Mouse (Mus musculus): ENCODE measurements at regions not wholly inside any gene's neighbourhood (a gene's known extent, or its start where the extent isn't known, plus 50 kb on each side); places are given as distances from the start of the nearest gene placed in this dataset.

GRCm38 (mm10) chr2:12023402-12024111, 245.9 kb downstream of the Ankrd16 start:
- H3K4me3 ChIP-seq (ENCODE audit: insufficient read depth, low read depth, low read length) = no peak overlapping the region
- no peaks in the 10 kb centered on the region for H3K79me2 ChIP-seq (ENCODE audit: control insufficient read depth, insufficient read depth, low read length)
- H3K27me3 ChIP-seq (ENCODE audit: control insufficient read depth, insufficient read depth, low read length) = no peaks in the 10 kb centered on the region
- no peak for TF ChIP-seq POLR2A (IDR thresholded peaks at IDR 0.05; ENCODE audit: extremely low read depth, insufficient read depth, low read length)
- no peak for TF ChIP-seq CTCF (IDR thresholded peaks at IDR 0.05; ENCODE audit: low read depth, low read length)
- H3K27ac ChIP-seq (replicated peaks; ENCODE audit: insufficient read depth, low read depth, low read length) = peak overlapping the region; percentile 71
- no peaks in the 10 kb centered on the region; the same call in 1 of the 2 replicates for H3K4me1 ChIP-seq (ENCODE audit: control insufficient read depth, insufficient read depth, low read length)
- H3K9ac ChIP-seq (ENCODE audit: low read depth, low read length) = no peak overlapping the region
- no peaks in the 10 kb centered on the region for H3K36me3 ChIP-seq (ENCODE audit: control insufficient read depth, insufficient read depth, low read length)
- DNase-seq (ENCODE audit: extremely low read depth, low read depth, low spot score) = peak; percentile 28
- 55% methylated on average over 10 of the region's 10 CpGs for WGBS

- Histone ChIP-seq H3K27me3 (ENCODE audit: control insufficient read depth, insufficient read depth, low read length) (no peaks in the 10 kb centered on the region), H3K27ac (replicated peaks; ENCODE audit: insufficient read depth, low read depth, low read length) (no peak overlapping the region), H3K9ac (ENCODE audit: low read depth, low read length) (no peak overlapping the region), H3K4me1 (ENCODE audit: control insufficient read depth, insufficient read depth, low read length) (no peaks in the 10 kb centered on the region; the same call in 1 of the 2 replicates), H3K4me3 (ENCODE audit: insufficient read depth, low read depth, low read length) (no peak overlapping the region), H3K36me3 (ENCODE audit: control insufficient read depth, insufficient read depth, low read length) (no peaks in the 10 kb centered on the region), H3K79me2 (ENCODE audit: control insufficient read depth, insufficient read depth, low read length) (no peaks in the 10 kb centered on the region)
- no peak for DNase-seq (ENCODE audit: extremely low read depth, low read depth, low spot score)
- WGBS = 68% methylated on average over 1 of the region's 1 CpGs
- TF ChIP-seq POLR2A (IDR thresholded peaks at IDR 0.05; ENCODE audit: extremely low read depth, insufficient read depth, low read length) = no peak
- TF ChIP-seq CTCF (IDR thresholded peaks at IDR 0.05; ENCODE audit: low read depth, low read length) = no peak
These were observed 248.5 kb downstream of the Ankrd16 start for GRCm38 (mm10) chr2:12026220-12026619.

DNA sequence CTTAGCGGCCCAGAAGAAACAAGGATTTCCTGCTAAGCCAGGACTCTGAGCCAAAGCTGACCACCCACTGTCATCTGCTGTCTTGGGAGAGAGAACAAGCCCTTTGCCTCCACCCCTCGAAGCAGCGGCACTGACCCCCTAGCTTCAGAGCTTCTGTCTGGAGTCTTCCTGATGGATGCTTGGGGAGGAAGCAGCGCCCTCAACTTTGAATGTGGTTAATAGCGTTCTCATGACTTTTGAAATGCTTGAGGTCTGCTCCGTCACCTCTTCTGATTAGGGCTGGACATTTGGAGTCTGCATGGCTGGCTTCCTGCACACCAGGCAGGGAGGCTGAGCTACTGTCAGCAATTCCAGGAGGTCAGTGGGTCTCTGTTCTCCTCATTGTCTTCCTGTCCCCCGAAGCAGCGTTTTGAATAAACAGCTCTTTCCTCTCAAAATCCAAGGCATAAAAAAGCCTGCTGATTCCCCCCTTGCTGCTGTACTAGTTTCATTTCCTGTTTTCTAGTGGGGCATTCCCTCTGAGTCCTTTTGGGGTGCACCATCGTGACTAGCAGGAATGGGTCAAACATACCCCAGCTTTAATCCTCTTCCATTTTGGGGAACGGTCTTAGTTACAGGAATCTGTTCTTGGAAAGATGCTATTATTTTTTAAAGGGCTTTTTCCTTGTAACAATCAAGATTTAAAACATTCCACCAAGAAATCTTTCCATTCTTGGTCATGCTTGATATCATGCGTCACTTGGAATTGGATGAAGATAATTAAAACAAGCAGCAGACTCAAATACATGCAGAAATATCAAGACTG, 256.0 kb downstream of the Ankrd16 start:
- Histone ChIP-seq H3K27me3 (ENCODE audit: control insufficient read depth, insufficient read depth, low read length) (no peaks in the 10 kb centered on the region), H3K4me3 (ENCODE audit: insufficient read depth, low read depth, low read length) (no peak overlapping the region), H3K9ac (ENCODE audit: low read depth, low read length) (no peak overlapping the region), H3K79me2 (ENCODE audit: control insufficient read depth, insufficient read depth, low read length) (no peaks in the 10 kb centered on the region), H3K27ac (replicated peaks; ENCODE audit: insufficient read depth, low read depth, low read length) (peak overlapping the region; percentile 63), H3K36me3 (ENCODE audit: control insufficient read depth, insufficient read depth, low read length) (no peaks in the 10 kb centered on the region), H3K4me1 (ENCODE audit: control insufficient read depth, insufficient read depth, low read length) (peaks cover 2% of the 10 kb centered on the region; the same call in 1 of the 2 replicates)
- TF ChIP-seq POLR2A (IDR thresholded peaks at IDR 0.05; ENCODE audit: extremely low read depth, insufficient read depth, low read length) (no peak), CTCF (IDR thresholded peaks at IDR 0.05; ENCODE audit: low read depth, low read length) (no peak)
- DNase-seq (ENCODE audit: extremely low read depth, low read depth, low spot score) = peak; percentile 37
- 64% methylated on average over 11 of the region's 11 CpGs for WGBS

DNA sequence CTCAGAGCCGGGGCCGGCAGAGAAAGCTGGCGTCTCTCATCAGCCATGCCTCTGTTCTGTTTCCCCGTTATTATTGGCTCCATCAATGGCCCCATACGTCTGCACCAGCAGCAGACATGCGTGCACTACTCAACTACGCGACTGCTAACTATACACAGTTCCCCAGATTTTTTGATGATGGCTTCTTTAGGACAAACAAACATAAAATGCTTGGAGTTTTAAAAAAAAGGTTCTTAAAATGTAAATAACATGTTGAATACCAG, 256.6 kb downstream of the Ankrd16 start:
- no peaks in the 10 kb centered on the region for H3K79me2 ChIP-seq (ENCODE audit: control insufficient read depth, insufficient read depth, low read length)
- TF ChIP-seq CTCF (IDR thresholded peaks at IDR 0.05; ENCODE audit: low read depth, low read length) (no peak), POLR2A (IDR thresholded peaks at IDR 0.05; ENCODE audit: extremely low read depth, insufficient read depth, low read length) (no peak)
- no peak for DNase-seq (ENCODE audit: extremely low read depth, low read depth, low spot score)
- H3K4me3 ChIP-seq (ENCODE audit: insufficient read depth, low read depth, low read length) = no peak overlapping the region
- H3K4me1 ChIP-seq (ENCODE audit: control insufficient read depth, insufficient read depth, low read length) = peaks cover 2% of the 10 kb centered on the region; the same call in 1 of the 2 replicates
- no peak overlapping the region for H3K9ac ChIP-seq (ENCODE audit: low read depth, low read length)
- H3K27ac ChIP-seq (replicated peaks; ENCODE audit: insufficient read depth, low read depth, low read length) = peak overlapping the region; percentile 63
- 74% methylated on average over 8 of the region's 8 CpGs for WGBS
- H3K36me3 ChIP-seq (ENCODE audit: control insufficient read depth, insufficient read depth, low read length) = no peaks in the 10 kb centered on the region
- no peaks in the 10 kb centered on the region for H3K27me3 ChIP-seq (ENCODE audit: control insufficient read depth, insufficient read depth, low read length)

GRCm38 (mm10) chr2:12049386-12049785, 252.3 kb downstream of the Itga8 start:
- Histone ChIP-seq H3K27me3 (ENCODE audit: control insufficient read depth, insufficient read depth, low read length) (no peaks in the 10 kb centered on the region), H3K9ac (ENCODE audit: low read depth, low read length) (no peak overlapping the region), H3K79me2 (ENCODE audit: control insufficient read depth, insufficient read depth, low read length) (no peaks in the 10 kb centered on the region), H3K4me3 (ENCODE audit: insufficient read depth, low read depth, low read length) (no peak overlapping the region), H3K36me3 (ENCODE audit: control insufficient read depth, insufficient read depth, low read length) (no peaks in the 10 kb centered on the region), H3K27ac (replicated peaks; ENCODE audit: insufficient read depth, low read depth, low read length) (no peak overlapping the region), H3K4me1 (ENCODE audit: control insufficient read depth, insufficient read depth, low read length) (peaks cover 8% of the 10 kb centered on the region; the same call in 1 of the 2 replicates)
- DNase-seq (ENCODE audit: extremely low read depth, low read depth, low spot score) = no peak
- TF ChIP-seq CTCF (IDR thresholded peaks at IDR 0.05; ENCODE audit: low read depth, low read length) = no peak
- TF ChIP-seq POLR2A (IDR thresholded peaks at IDR 0.05; ENCODE audit: extremely low read depth, insufficient read depth, low read length) = no peak
- 76% methylated on average over 7 of the region's 7 CpGs for WGBS

DNA sequence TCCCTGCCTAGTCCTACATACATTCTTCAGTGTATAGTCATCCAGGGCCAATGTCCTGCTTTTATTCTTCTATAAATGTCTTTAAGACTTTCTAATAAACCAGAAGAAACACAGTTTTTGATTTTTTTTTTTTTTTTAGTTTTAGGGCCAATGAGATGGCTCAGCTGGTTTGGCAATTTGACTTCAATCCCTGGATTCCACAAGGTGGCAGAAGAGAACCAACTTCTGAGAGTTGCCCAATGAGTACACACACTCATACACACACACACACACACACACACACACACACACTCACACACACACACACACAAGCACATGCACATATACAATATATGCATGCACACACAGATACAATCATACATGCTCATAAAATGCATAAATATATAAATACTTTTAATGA, 251.8 kb downstream of the Itga8 start:
- DNase-seq (ENCODE audit: extremely low read depth, low read depth, low spot score) = no peak
- Histone ChIP-seq H3K27ac (replicated peaks; ENCODE audit: insufficient read depth, low read depth, low read length) (no peak overlapping the region), H3K27me3 (ENCODE audit: control insufficient read depth, insufficient read depth, low read length) (no peaks in the 10 kb centered on the region), H3K79me2 (ENCODE audit: control insufficient read depth, insufficient read depth, low read length) (no peaks in the 10 kb centered on the region), H3K9ac (ENCODE audit: low read depth, low read length) (no peak overlapping the region), H3K4me1 (ENCODE audit: control insufficient read depth, insufficient read depth, low read length) (peaks cover 8% of the 10 kb centered on the region; the same call in 1 of the 2 replicates), H3K4me3 (ENCODE audit: insufficient read depth, low read depth, low read length) (no peak overlapping the region), H3K36me3 (ENCODE audit: control insufficient read depth, insufficient read depth, low read length) (no peaks in the 10 kb centered on the region)
- 0 out of 2 replicates have a peak, but pooled peaks have one; percentile 20 for TF ChIP-seq CTCF (IDR thresholded peaks at IDR 0.05; ENCODE audit: low read depth, low read length)
- no peak for TF ChIP-seq POLR2A (IDR thresholded peaks at IDR 0.05; ENCODE audit: extremely low read depth, insufficient read depth, low read length)

Data from liver, adult 2 months (tissue).